In the genomic region with DNA sequence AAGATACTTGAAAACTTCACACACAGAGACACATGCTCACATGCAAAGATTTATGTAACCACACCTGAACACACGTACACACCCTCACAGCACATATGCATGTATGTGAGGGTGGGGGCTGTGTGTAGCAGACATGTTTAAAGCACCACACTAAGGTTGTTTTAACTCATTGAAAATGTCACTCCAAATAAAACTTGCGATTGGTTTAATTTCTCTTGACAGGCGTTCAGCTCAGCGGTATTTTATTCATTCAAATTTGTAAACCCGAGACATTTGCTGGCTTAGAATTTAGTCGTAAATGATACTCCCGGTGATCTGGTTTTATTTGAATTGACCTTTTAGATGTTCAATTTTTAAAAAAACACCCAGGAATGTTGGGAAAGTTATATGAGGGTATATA, we compare ENCODE assay signal across 26 mouse cellular contexts.
"Had no signal": no experiment of that assay in that cellular context is flagged by ENCODE, and none has a peak within 500 bp of the region (broad histone marks: within the 10 kb centered on the region; RNA-seq: fewer than 3 reads in every experiment).

No protein-coding gene starts in this region.

- H3K9me3 ChIP-seq: heart, embryonic 10.5 days; hindbrain, embryonic 10.5 days; hindbrain, embryonic 12.5 days; intestine, embryonic 15.5 days; limb, embryonic 10.5 days; limb, embryonic 12.5 days had no signal

- H3K27me3 ChIP-seq: hindbrain, embryonic 12.5 days; intestine, embryonic 15.5 days; limb, embryonic 12.5 days had no signal

- DNase-seq: gastrocnemius, adult 2 months; gastrocnemius, postnatal 10 days; gastrocnemius, postnatal 25 days; heart, adult 18-20 months; heart, postnatal 14 days; heart, postnatal 4 days; kidney, adult 18-20 months; kidney, adult 8-10 months; kidney, postnatal 10 days; kidney, postnatal 25 days; kidney, postnatal 4 days; liver had no signal

- ATAC-seq: forebrain, embryonic 16.5 days; hindbrain, embryonic 16.5 days; inflammation-experienced regulatory T-cells, adult 6 months; intestine, embryonic 15.5 days; intestine, postnatal 0 days had no signal

- H3K4me3 ChIP-seq: gastrocnemius, adult 2 months; heart, embryonic 10.5 days; hindbrain, embryonic 10.5 days; hindbrain, embryonic 12.5 days; intestine, embryonic 15.5 days; layer of hippocampus, adult 2 months; left cerebral cortex, adult 2 months; limb, embryonic 10.5 days; limb, embryonic 12.5 days had no signal

- H3K36me3 ChIP-seq: hindbrain, embryonic 10.5 days; hindbrain, embryonic 12.5 days; intestine, embryonic 15.5 days; limb, embryonic 10.5 days; limb, embryonic 12.5 days had no signal

- H3K4me2 ChIP-seq: hindbrain, embryonic 12.5 days; hindbrain, embryonic 14.5 days; intestine, embryonic 15.5 days; limb, embryonic 12.5 days; liver, embryonic 11.5 days had no signal

- H3K27ac ChIP-seq: gastrocnemius, adult 2 months; heart, embryonic 10.5 days; hindbrain, embryonic 10.5 days; hindbrain, embryonic 12.5 days; hindbrain, embryonic 14.5 days; intestine, embryonic 15.5 days; layer of hippocampus, adult 2 months; left cerebral cortex, adult 2 months; limb, embryonic 10.5 days; limb, embryonic 12.5 days had no signal

- H3K9ac ChIP-seq: hindbrain, embryonic 12.5 days; hindbrain, embryonic 14.5 days; intestine, embryonic 15.5 days; limb, embryonic 12.5 days had no signal
